Mouse (Mus musculus) R1 (cell line): ENCODE measurements around the gene Ticam1.

Experiments
- DNase-seq: peaks from one replicate; pipeline ENCODE4 v3.0.0-alpha.2; 2018; ENCODE audit warnings: low read depth, low spot score

Ticam1 gene

GRCm38 (mm10) chr17:56276643-56277566 is at the start of gene Ticam1:
Gene Ticam1, minus strand, starts transcription at chr17:56276786.
- DNase-seq, result peak; percentile 97

DNA sequence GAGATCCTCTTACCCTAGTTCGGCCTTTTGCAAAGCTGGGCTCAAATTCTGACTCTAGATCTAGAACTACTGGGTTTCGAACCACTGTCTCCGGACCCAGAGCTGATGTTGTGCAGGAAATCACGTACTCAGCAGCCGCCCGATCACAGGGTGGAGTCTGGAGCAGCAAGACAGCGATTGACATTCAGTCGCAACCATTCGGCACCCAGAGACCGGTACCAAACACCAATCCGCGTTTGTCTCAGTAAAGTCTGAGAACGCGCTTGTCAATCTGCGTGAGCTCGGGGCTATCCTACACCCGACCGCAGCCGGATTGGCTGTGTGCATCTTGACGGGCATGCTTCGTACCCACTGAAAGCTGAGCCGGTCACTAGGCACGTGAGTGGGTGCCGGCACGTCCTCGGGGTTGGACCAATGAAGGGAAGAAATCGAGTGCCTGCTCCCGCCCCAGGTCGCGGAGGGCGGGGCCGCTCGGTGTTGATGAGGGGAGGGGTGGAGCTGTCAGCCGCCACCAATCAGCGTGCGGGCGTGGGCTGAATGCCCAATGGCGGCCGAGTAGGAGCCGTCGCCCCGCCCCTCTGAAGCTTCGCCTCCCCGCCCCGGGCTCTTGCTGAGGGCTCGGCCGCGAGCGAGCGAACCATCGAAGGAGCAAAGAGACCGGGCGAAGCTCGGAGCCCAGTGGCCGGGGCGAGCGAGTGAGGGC is 49.0 kb upstream of the Ticam1 start, which contains the start of gene Kdm4b:
Kdm4b (plus strand) TSS at position 613 of the 703 bp plus-strand sequence.
- DNase-seq, result peak; percentile 100

DNA sequence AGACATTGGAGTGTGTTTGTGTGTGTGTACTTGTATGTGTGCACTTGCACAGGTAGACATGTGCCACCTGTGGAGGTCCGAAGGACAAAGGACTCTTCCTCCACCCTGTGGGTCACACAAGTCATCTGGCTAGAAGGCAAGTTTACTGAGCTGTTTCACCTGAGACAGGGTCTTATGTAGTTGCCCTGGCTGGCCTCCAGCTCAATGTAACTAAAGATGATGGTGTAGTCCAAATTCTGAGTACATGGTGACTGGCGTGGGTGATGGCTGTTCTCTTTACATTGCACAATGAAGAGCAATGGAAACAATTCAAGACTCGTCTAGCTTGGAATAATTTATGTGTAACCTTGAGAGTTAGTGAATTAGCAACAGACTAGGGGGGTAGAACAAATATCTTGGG is 47.8 kb upstream of the Ticam1 start:
- no peak for DNase-seq

DNA sequence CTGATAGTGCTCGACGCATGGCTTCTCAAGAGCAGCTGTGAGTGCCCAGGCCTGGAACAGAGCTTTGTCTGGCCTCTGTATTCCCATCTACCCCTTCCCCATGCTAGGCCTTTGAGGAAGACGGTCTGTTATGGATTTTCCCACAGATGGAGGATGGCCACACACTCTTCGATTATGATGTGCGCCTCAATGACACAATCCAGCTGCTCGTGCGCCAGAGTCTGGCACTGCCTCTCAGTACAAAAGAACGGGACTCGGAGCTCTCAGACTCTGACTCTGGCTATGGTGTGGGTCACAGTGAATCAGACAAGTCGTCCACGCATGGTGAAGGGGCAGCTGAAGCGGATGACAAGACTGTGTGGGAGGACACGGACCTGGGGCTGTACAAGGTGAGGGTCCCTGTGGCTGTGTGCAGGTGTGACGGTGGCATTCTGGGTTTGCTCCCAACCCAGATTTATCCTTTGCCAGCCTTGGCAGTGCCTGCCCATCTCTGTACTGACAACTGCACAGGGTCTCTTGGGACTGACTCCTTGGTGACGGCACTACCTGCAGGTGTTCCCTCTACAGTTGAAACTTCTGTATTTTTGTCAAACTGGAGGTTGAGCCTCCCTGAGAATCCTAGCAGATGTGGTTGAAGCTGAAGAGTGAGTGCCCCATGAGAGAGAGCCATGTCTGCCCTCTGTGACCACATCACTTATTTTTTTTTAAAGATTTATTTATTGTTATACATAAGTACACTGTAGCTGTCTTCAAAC is 32.8 kb upstream of the Ticam1 start:
- DNase-seq, result no peak

- no peak for DNase-seq
Measured at GRCm38 (mm10) chr17:56308088-56308487, 31.5 kb upstream of the Ticam1 start.

GRCm38 (mm10) chr17:56305826-56306225 is 29.2 kb upstream of the Ticam1 start:
- no peak for DNase-seq

- DNase-seq, result no peak
Measured at GRCm38 (mm10) chr17:56305156-56305555, 28.6 kb upstream of the Ticam1 start.

DNA sequence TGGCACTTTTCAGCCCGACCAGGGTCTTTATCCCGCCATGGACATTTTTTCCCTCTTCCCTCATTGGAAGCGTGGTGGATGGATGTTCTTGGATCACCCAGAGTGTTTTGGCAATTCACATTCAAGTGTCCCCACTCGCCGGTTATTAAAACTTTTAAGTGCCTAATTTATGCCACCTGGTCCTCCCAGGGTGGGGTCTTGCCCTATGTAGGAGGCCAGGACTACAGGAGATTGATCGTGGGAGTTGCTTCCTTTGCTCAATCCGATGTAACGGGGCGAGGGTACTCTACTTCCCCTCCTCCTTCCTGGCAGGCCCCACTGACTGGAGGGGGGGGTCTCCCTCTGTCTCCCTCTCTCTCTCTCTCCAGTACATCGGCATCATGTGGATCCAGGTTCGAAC is 28.1 kb upstream of the Ticam1 start:
- no peak for DNase-seq

- DNase-seq, result peak; percentile 99
Measured at GRCm38 (mm10) chr17:56303847-56304586, 27.4 kb upstream of the Ticam1 start.

- peak; percentile 99 for DNase-seq
Measured at GRCm38 (mm10) chr17:56303160-56303846, 26.7 kb upstream of the Ticam1 start, which contains the start of gene Uhrf1. Gene Uhrf1, plus strand, starts transcription at chr17:56303321.

DNA sequence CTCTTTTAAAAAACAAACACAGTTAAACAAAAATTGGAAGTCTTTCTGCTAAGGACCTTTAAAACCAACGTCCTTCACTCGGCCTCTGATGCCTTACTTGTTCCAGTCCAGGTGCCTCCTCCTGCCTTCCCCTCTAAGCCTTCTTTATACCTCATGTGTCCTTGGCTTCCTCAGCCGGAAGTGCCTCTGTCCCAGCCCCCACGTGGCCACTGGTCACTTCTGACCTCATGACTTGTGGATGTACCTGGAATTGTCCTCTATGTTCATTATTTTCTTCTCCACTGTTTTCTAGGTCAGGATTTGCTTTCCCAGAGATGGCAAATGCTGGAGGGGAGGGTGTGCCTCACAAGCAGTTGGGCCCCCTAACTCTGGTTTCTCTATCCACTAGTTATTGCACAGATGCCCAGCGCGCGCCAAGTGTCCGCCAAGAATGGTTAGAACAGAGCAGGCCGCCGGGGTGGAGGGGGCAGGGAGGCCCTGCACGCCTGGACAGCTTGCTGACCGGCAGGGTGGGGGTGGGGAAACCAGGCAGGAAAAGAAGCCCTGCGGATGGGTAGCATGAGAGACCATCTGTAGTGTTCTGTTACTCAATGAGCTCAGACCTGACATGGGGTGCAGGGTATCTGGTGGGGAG is 25.9 kb upstream of the Ticam1 start:
- DNase-seq, result no peak

GRCm38 (mm10) chr17:56300186-56300585 is 23.6 kb upstream of the Ticam1 start, which contains the start of gene Arrdc5:
Gene Arrdc5, minus strand, starts transcription at chr17:56300286.
- DNase-seq, result no peak

DNA sequence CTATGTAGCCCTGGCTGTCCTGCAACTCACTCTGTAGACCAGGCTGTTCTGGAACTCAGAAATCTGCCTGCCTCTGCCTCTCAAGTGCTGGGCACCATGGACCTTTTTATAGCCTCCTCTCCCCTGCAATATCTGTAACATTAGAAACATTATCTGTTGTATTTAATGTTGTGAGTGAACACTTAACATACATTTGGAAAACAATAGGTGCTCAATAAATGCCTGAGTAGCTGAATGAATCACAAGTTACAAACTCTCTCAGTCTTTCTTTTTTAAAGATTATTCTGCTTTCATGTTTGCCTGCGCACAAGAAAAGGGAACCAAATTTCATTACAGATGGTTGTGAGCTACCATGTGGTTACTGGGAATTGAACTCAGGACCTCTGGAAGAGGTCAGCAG is 21.7 kb upstream of the Ticam1 start:
- DNase-seq, result no peak

GRCm38 (mm10) chr17:56296201-56296600 is 19.6 kb upstream of the Ticam1 start:
- DNase-seq, result no peak

- no peak for DNase-seq
Measured at GRCm38 (mm10) chr17:56294241-56294640, 17.7 kb upstream of the Ticam1 start.

DNA sequence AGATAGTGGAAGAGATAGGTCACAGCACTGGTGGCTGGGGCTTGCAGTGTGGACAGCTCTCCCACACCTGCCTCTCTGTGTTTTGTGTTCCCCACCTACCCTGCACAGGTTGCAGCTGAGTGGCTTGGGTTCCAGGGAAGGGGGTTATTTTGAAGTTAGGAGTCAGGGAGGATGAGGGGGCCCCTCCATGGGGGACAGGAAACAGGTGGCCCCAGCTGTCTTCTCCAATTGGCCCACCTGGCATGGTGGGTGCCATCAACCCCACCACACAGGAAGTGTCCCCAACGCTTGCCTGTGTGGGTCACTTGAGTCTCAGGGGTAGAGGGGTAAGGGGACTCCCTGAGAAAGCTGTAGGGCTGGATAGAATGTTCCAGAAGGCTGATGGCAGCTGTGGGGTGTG is 16.7 kb upstream of the Ticam1 start:
- DNase-seq, result no peak

GRCm38 (mm10) chr17:56292531-56293222 is 16.1 kb upstream of the Ticam1 start, which contains the start of gene Plin3:
Gene Plin3, minus strand, starts transcription at chr17:56292873.
- DNase-seq, result no peak

DNA sequence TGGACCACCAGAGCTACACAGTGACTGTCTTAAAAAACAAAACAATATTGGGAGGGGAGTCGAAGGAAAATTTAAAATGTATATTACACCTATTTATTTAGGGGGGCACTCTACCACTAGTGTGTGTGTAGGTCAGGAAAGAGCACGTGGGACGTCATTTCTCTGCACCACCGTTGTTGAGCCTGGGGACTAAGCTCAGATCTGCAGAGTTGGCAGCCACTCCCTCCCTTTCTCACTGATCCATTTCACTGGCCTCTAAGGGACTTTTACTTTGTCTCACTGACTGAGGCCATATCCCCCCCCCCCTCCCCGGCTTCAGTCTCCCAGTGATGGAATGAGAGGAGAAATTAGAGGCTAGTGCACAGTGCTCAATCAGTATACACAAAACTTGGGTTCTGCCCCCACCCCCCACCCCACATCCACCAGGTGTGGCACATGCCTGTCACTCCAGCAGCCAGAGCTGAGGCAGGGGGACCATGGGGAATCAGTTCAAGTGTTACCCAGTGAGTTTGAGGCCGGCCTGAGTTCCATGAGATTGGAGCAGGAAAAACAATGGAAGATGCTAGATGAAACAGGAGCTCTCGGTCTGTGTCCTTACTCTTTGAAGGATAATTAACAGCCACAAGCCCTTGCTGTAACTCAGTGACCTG is 15.4 kb upstream of the Ticam1 start:
- DNase-seq, result no peak

- DNase-seq, result peak; percentile 99
Measured at GRCm38 (mm10) chr17:56291171-56291511, 14.6 kb upstream of the Ticam1 start.
